Mouse (Mus musculus) inflammation-experienced regulatory T-cells, adult 6 months (primary cell): ENCODE measurements around the gene Smo. TPM values are rescaled to one million over a fixed set of nuclear protein-coding genes. Genes with fewer than 3 reads are reported as not detected.

Source experiments
- ATAC-seq: one replicate; pipeline ENCODE4 v1.8.0; 2017
- polyA plus RNA-seq, 3 experiments: library from polyadenylated mRNA; unstranded; fragments of 100-300 nt; shearing (Covaris generic); gene quantifications; one replicate each; pipeline ENCODE4 v1.2.1; 2017

The Smo gene
- polyA plus RNA-seq, 3 experiments from 2014 or later = not detected

DNA sequence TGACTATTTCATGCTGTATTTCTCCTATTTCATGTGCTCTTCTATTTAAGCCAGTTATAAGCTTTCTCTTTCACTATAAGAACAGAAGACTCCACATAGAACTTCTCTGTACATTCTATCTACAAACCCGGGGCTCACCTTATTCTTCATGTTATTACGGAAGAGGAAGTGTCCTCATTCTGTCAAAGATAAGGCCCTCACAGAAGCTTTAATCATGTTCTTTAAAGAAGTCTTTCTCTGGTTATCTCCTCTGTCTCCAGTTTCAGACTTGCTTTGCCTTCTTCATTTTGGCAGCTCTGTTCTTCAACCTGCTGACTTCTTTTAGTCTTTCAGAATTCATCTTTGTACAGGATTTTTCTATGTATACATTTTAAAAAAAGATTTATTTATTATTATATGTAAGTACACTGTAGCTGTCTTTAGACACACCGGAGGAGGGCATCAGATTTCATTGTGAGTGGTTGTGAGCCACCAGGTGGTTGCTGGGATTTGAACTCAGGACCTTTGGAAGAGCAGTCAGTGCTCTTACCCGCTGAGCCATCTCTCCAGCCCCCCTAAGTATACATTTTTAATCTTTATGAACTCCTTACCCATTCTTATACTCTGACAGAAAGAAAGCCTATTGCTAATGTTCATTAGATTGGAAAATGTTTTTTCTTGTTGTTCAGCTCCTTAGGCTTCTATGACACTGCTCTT lies 41.4 kb downstream of the Smo start:
- ATAC-seq = peak; percentile 68

DNA sequence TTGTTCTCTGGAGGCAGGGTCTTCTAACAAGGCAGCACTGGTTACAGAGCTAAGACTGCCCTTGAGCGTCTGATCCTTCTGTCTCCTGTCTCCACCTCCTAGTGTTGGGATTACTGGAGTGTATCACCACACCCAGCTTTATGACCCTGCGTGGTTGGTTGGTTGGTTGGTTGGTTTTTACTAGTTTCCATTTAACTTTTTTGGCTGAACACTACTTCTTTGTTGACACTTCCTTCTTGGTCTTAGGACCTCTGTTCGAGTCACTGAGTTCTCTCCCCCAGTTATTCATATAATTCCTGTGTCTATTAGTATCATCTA lies 41.9 kb downstream of the Smo start:
- ATAC-seq = no peak

GRCm38 (mm10) chr6:29780082-29780481 lies 44.8 kb downstream of the Smo start:
- ATAC-seq = no peak

- ATAC-seq = no peak
Measured at GRCm38 (mm10) chr6:29780571-29780970, 45.3 kb downstream of the Smo start.

GRCm38 (mm10) chr6:29782239-29782638 lies 46.9 kb downstream of the Smo start:
- no peak for ATAC-seq

DNA sequence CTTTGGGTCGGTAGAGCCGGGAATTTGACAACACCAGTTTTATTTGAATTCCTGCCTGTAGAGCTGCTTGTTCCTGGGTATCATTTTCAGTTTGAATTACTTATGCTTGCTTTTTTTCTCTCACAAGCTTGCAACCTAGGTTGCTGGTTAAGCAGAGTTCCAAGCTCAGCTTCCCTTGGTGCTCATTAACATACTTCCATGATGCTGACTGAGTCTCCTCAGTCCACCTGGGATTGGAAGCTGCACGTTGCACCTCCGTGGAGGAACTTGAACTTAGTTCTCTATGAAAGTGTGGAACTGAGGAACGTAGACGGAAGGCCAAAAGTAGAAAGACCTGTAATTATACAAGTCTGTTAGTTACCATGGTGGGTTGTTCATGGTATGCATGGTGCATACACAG lies 48.7 kb downstream of the Smo start:
- no peak for ATAC-seq

DNA sequence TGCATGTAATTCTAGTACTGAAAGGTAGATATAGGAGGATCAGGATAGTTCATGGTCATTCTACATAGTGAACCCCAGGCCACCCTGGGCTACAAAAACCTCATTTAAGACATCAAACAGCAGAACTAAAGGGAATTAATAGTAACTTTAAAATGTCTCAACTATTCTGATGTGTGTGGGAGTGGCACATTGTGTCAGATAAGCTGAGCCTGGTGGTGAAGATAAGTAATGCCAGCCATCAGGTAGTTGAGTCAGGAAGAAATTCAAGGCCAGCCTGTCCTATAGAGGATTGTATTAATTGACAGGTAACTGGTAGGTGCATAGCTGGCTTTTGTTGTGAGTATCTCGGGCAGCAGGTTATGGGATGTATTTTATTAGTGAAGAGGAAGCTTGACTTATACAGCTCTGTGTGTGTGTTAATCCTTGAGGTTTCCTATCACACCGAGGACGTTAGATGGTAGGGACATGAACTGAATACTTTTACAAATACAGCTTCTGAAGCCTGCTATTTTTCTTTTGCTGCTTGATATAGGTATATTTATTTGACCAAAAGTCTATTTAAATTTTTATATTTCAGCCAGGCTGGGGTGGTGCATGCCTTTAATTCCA lies 49.2 kb downstream of the Smo start:
- ATAC-seq = no peak

GRCm38 (mm10) chr6:29785759-29786158 lies 50.5 kb downstream of the Smo start:
- no peak for ATAC-seq

- ATAC-seq = no peak
Measured at GRCm38 (mm10) chr6:29788779-29789350, 53.6 kb downstream of the Smo start.

DNA sequence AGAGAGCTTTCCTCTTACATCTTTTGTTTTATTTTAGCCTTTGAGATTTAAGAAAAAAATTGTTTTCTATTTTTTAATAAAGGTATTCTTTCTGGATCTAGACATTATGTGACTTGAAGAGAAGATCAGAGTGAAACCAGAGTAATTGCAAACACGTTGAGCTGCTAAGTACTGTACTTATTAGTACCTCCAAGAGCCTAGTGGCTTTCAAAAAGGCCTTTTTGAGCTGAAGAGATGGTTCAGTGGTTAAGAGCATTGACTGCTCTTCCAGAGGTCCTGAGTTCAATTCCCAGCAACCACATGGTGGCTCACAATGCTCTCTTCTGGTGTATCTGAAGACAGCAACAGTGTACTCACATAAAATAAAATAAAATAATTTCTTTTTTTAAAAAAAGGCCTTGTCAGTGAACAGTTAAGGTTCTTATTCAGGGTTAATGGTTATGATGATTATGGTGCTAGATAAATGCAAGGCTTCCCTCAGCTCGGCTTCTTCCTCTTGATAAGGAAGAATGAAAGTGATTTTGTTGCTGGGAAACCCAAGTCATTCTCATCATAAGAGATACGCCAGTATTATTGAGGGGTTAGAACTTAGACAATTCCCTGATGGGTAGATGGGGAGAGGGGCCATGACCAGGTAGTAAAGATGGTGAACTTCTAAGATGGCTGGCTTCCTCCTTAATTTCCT lies 54.9 kb downstream of the Smo start:
- ATAC-seq = no peak

GRCm38 (mm10) chr6:29793520-29793919 lies 58.2 kb downstream of the Smo start:
- peak; percentile 70 for ATAC-seq

DNA sequence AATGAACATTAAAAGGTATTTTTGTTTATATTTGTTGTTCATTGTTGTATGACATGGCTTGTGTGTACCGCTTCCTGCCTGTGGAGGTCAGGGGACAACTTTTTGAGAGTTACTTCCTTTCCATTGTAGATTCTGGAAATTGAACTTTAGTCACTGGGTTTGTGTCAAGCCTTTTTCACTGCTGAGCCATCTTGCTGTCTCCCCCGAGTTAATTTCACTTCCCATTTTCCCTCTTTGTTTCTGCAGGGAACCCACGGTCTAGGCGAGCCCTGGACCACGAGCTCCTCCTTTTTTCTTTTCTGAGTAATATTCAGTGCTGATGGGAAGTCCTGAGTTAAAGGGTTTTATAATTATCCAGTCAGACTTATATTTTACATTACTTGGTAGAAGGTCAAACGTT lies 59.3 kb downstream of the Smo start:
- ATAC-seq = no peak

DNA sequence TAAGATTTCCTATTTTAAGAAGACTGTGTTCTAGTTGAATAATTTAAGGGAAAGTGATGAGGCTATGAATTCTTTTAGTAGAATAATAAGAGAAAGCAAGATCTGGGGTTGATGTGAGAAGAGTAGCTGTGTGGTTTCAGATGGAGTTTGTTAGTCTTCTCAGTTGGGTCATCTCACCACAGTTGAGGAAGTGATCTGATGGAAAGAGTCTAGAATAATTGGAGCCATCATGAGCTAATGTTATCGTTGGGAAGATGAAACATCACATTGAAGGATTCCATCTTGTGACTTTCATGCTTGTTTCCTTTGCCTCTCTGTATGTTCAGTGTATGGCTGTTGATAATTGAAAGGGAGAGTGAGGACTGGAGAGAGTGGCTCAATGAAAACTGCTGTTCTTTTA lies 67.7 kb downstream of the Smo start:
- no peak for ATAC-seq

- ATAC-seq = no peak
Measured at GRCm38 (mm10) chr6:29804006-29804405, 68.7 kb downstream of the Smo start.

DNA sequence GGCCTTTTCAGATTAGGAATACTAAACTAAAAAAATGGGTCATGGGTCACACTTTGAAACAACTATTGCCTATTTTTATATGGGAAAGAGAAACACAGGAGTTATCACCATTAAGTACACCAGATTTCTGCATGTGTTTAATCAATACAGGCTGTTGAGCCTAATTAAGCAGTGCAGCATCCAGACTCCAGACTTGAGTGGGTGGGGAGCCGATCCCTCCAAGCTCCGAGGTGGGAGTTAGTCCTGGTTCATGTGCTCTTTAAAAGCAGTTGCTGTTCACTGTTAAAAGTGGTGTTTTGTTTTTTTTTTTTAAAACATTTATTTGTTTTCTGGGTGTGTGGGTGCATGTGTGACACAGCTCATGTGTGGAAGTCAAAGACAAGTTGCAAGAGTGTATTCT lies 70.1 kb downstream of the Smo start:
- ATAC-seq = no peak

Other genes with a start within 250 kb of the Smo start
- under 1 TPM in 1 of 3 experiments, not detected in 2; 0.16 TPM for gene Kcp, start 227.6 kb upstream of the Smo start, polyA plus RNA-seq
- 10 to 100 TPM; 19.2 to 26.7 (median 20.9) TPM for gene Irf5, start 208.9 kb upstream of the Smo start, polyA plus RNA-seq
- 10 to 100 TPM; 67.2 to 86.7 (median 75.6) TPM for gene Tnpo3, start 125.6 kb upstream of the Smo start, polyA plus RNA-seq
- gene Tspan33, start 41.3 kb upstream of the Smo start, polyA plus RNA-seq = under 1 TPM in 2 of 3 experiments, not detected in 1; 0.12 to 0.39 TPM
- gene Ahcyl2, start 32.5 kb downstream of the Smo start, polyA plus RNA-seq = 10 to 100 TPM; 28.9 to 79.9 (median 60.8) TPM
- gene Strip2, start 181.5 kb downstream of the Smo start, polyA plus RNA-seq = under 1 TPM in 1 of 3 experiments, not detected in 2; 0.12 TPM